Mouse (Mus musculus): ENCODE data around the gene Hoxa9. TPM values are rescaled to one million over a fixed set of nuclear protein-coding genes. Genes with fewer than 3 reads are reported as not detected.

The Hoxa9 gene
- total RNA-seq, 2 experiments from 2014 or later = not detected

- DNase-seq = no peak
Measured at GRCm38 (mm10) chr6:52244471-52245039, 13.7 kb upstream of the Hoxa9 start.

- DNase-seq = no peak
Measured at GRCm38 (mm10) chr6:52243681-52244121, 12.8 kb upstream of the Hoxa9 start.

- DNase-seq = no peak
Measured at GRCm38 (mm10) chr6:52242801-52243332, 12.0 kb upstream of the Hoxa9 start.

GRCm38 (mm10) chr6:52241001-52241621 lies 10.2 kb upstream of the Hoxa9 start:
- DNase-seq = no peak

GRCm38 (mm10) chr6:52240389-52241000 lies 9.6 kb upstream of the Hoxa9 start, which contains the start of gene Hoxa10:
Hoxa10 (minus strand) TSS chr6:52240854.
- DNase-seq = peak; percentile 86

- peak; percentile 9 for DNase-seq
Measured at GRCm38 (mm10) chr6:52239625-52240388, 8.9 kb upstream of the Hoxa9 start.

GRCm38 (mm10) chr6:52238976-52239375 lies 8.1 kb upstream of the Hoxa9 start:
- DNase-seq = peak; percentile 9

GRCm38 (mm10) chr6:52238155-52238545 lies 7.3 kb upstream of the Hoxa9 start:
- DNase-seq = no peak

GRCm38 (mm10) chr6:52237346-52238154 lies 6.7 kb upstream of the Hoxa9 start:
- DNase-seq = no peak

- no peak for DNase-seq
Measured at GRCm38 (mm10) chr6:52236806-52237205, 5.9 kb upstream of the Hoxa9 start.

- no peak for DNase-seq
Measured at GRCm38 (mm10) chr6:52235866-52236265, 5.0 kb upstream of the Hoxa9 start.

GRCm38 (mm10) chr6:52235267-52235666 lies 4.4 kb upstream of the Hoxa9 start:
- DNase-seq = no peak

GRCm38 (mm10) chr6:52234428-52235140 lies 3.7 kb upstream of the Hoxa9 start:
- no peak for DNase-seq

- no peak for DNase-seq
Measured at GRCm38 (mm10) chr6:52233546-52234427, 2.9 kb upstream of the Hoxa9 start.

- DNase-seq = no peak
Measured at GRCm38 (mm10) chr6:52232984-52233545, 2.2 kb upstream of the Hoxa9 start.

GRCm38 (mm10) chr6:52232568-52232965 lies 1.7 kb upstream of the Hoxa9 start:
- no peak for DNase-seq

GRCm38 (mm10) chr6:52231885-52232567 lies 1.1 kb upstream of the Hoxa9 start:
- no peak for DNase-seq

GRCm38 (mm10) chr6:52229558-52230416 lies 1.1 kb downstream of the Hoxa9 start:
- DNase-seq = no peak

Data from heart, postnatal 4 days (tissue).